Mouse (Mus musculus) CD8-positive naive resting alpha-beta T cell, adult 57 days (primary cell): Measurements from ENCODE around the gene Ncor2. TPM values are rescaled to one million over a fixed set of nuclear protein-coding genes. Genes with fewer than 3 reads are reported as not detected.

Experiments used
- total RNA-seq: library from RNA; stranded (reverse); gene quantifications from one replicate; pipeline ENCODE4 v1.2.4, GENCODE M21; 2023

Gene Ncor2
- 159 TPM for total RNA-seq

GRCm38 (mm10) chr5:125179007-125179734 lies at the start of gene Ncor2:
Gene Ncor2 (minus strand): TSS chr5:125179219.

DNA sequence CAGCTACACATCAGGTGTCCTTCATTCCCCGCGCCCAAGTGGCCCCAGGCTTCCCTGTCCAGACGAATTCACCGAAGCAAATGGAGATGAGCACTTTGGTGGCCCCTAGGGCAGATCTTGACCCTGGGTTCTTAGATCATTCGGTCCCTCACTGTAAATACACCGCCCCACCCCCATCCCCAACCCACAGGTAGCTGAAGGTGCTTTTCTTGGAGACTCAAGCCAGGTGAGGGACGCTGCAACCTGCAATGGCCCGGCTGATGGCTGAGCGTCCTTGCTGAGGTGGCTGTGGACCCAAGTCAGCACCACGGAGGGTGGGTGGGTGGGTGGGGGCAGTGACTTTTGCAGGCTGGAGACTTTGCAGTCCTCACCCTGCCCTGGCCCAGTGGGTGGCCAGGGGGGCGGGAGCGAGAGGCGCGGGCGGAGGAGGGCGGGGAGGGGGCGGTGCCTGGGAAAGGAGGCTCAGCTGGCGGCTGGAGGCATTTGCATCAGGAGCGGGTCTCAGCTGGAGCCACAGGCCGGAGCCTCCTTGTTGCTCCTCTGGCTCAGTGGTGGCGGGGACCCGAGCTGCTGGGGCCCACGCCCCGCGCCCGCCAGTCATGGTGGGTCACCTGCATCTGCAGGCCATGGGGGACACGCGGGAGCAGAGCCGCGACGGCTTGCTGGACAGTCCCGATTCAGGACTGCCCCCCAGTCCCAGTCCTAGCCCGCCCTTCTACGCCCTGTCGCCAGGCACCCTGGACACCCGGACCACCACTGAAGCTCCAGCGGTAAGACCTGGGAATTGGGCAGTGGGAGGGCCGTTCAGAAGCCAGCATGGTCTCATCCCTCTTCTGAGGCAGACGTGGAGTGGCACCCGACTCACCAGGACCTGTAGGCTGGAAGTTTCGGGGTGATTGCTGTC lies 175.8 kb downstream of the Ncor2 start, which contains the start of gene Rflna:
TSS of gene Rflna (plus strand) at position 253 of the 904 bp plus-strand sequence.

Other genes with a start within 250 kb of the Ncor2 start
- not detected for gene Rflna, start 176.0 kb downstream of the Ncor2 start, total RNA-seq
- 15.3 TPM for gene Scarb1, start 161.9 kb upstream of the Ncor2 start, total RNA-seq
- not detected for gene Gm10382, start 210.1 kb upstream of the Ncor2 start, total RNA-seq
- gene Ubc, start 211.0 kb upstream of the Ncor2 start, total RNA-seq = 1,416 TPM